Mouse (Mus musculus) liver, embryonic 14.5 days (tissue): ENCODE measurements around the gene Khk.

Experiments used
- CTCF ChIP-seq: IDR thresholded peaks from 2 replicates; pipeline ENCODE4 v1.5.1; 2016; ENCODE audit warnings: antibody characterized with exemption, low read depth, control low read depth
- EP300 ChIP-seq: IDR thresholded peaks from 2 replicates; pipeline ENCODE4 v1.6.1; 2016; ENCODE audit warnings: antibody characterized with exemption, low read depth

DNA sequence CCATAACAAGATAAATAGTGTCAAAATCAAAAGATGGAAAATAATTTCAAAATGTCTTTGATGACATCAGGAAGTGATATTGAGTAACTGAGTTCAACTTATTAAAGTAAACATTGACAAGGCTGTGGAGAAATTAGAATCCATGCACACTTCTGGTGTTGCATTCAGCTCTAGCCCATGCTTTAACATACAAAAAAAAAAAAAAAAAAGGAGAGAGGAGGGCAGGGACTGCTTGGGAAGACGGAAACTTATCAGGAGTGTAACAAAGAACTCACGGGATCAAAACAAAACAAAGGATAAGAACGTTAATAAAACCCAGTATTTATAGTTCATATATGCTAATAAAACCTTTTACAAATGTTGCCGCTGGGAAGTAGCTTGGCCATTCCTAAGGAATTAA is 35.0 kb upstream of the Khk start:
- TF ChIP-seq CTCF (no peak), EP300 (no peak)
